Mouse (Mus musculus): ENCODE data around the gene Vsig4. TPM values are rescaled to one million over a fixed set of nuclear protein-coding genes. Genes with fewer than 3 reads are reported as not detected.
"Not testable (repeated sequence)": the region's sequence is repeated elsewhere in the genome, so short reads cannot be mapped to it uniquely, and the experiment has no call there.

Gene Vsig4
- polyA plus RNA-seq, 1 experiment, result not detected

DNA sequence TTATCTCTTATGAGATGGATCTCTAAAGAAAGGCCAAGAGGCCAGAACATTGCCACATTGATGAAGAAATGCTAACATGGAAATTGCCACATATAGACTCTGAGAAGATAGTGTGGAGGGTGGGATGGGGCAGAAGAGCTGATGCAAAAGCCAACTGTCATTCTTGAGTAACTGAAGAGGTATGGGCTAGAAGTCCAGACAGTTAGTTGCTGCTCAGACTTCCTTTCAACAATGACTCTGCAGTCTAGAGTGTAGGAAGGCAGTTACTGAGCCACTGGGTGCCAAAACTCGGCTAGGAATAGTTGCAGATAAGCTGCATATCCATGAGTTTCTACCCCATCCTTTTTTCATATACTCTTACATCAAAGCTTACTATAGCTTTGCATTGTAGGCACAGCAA is 75.2 kb downstream of the Vsig4 start:
- TF ChIP-seq CTCF (IDR thresholded peaks at IDR 0.05; ENCODE audit: insufficient read depth, low read depth, low read length) (no peak), POLR2A (IDR thresholded peaks at IDR 0.05; ENCODE audit: insufficient read depth, low read depth, low read length) (no peak)
- H3K27ac ChIP-seq (ENCODE audit: insufficient read depth, low read depth, low read length), result no peak overlapping the region
- H3K4me1 ChIP-seq (ENCODE audit: control insufficient read depth, insufficient read depth, low read length), result no peaks in the 10 kb centered on the region
- H3K4me3 ChIP-seq (ENCODE audit: insufficient read depth, low read depth, low read length), result no peak overlapping the region
- WGBS, result 65% methylated on average over 1 of the region's 1 CpGs

- Histone ChIP-seq H3K27ac (ENCODE audit: insufficient read depth, low read depth, low read length) (no peak overlapping the region), H3K4me3 (ENCODE audit: insufficient read depth, low read depth, low read length) (no peak overlapping the region), H3K4me1 (ENCODE audit: control insufficient read depth, insufficient read depth, low read length) (no peaks in the 10 kb centered on the region)
- WGBS, result 44% methylated on average over 1 of the region's 1 CpGs
- no peak for TF ChIP-seq CTCF (IDR thresholded peaks at IDR 0.05; ENCODE audit: insufficient read depth, low read depth, low read length)
- TF ChIP-seq POLR2A (IDR thresholded peaks at IDR 0.05; ENCODE audit: insufficient read depth, low read depth, low read length), result no peak
Observed at GRCm38 (mm10) chrX:96206872-96207271, 86.4 kb downstream of the Vsig4 start.

GRCm38 (mm10) chrX:96205143-96205542 is 88.1 kb downstream of the Vsig4 start:
- WGBS, result 92% methylated on average over 3 of the region's 3 CpGs
- not testable (repeated sequence) for H3K27ac ChIP-seq (ENCODE audit: insufficient read depth, low read depth, low read length); H3K4me3 ChIP-seq (ENCODE audit: insufficient read depth, low read depth, low read length); H3K4me1 ChIP-seq (ENCODE audit: control insufficient read depth, insufficient read depth, low read length)

Other genes starting within 250 kb of the Vsig4 start
- 79.2 and 165 TPM in 2 replicates for gene Msn, start 197.4 kb downstream of the Vsig4 start, polyA plus RNA-seq (2012; ENCODE audit: insufficient read depth, insufficient read length, low replicate concordance, missing spikeins)
- gene Heph, start 161.9 kb upstream of the Vsig4 start, polyA plus RNA-seq (2012; ENCODE audit: insufficient read depth, insufficient read length, low replicate concordance, missing spikeins), result not detected in 2 replicates
- gene Hsf3, start 162.9 kb upstream of the Vsig4 start, polyA plus RNA-seq (2012; ENCODE audit: insufficient read depth, insufficient read length, low replicate concordance, missing spikeins), result not detected in 2 replicates

Measured in olfactory bulb, adult 2 months (tissue).